Mouse (Mus musculus): ENCODE results near the gene Cpne7. TPM values are rescaled to one million over a fixed set of nuclear protein-coding genes. Genes with fewer than 3 reads are reported as not detected.
"Not testable (repeated sequence)": the region's sequence is repeated elsewhere in the genome, so short reads cannot be mapped to it uniquely, and the experiment has no call there.

Gene Cpne7
- polyA plus RNA-seq, 1 experiment from 2014 or later, result 0.14 TPM

DNA sequence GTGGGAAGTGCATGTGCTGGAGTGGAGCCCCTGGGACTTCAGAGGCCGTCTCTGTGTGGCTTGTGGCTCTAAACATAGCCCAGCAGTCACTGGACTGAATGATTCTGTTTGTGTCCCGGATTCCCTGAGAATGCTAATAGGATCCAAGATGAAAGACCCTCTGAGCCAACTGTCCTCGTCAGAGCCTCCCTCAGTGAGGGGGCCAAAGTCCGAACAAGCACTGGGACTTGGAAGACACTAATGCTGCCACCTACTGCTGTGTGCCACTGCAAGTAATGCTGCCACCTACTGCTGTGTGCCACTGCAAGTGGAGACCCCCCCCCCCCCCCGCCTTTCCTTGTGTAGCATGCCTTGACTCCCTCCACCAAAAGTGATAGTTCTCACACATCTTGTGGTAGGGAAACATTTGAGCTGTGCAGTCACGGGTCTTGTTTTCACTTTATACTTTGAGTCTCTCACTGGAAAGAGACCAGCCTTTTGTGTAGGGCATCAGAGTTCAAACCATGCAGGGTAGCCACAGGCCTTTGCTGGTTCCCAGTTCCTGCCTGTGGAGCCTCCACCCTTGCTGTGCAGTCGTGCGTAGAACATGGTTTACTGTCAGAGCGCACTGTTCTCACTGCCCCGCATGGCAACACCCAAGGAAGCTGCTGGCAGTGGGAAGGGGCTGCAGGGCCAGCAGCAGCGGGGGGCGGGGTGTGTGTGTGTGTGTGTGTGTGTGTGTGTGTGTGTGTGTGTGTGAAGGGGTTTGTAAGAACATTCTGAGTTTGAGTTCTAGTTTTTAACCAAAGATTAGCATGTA, 19.2 kb upstream of the Cpne7 start:
- Histone ChIP-seq H3K27ac (replicated peaks in 1 of 2; ENCODE audit: control insufficient read depth in 1 of 2, insufficient read depth in 1 of 2, low read depth in 2 of 2, low read length in 2 of 2) (no peak overlapping the region), H3K9ac (ENCODE audit: low read length) (no peak overlapping the region), H3K36me3 (ENCODE audit: control insufficient read depth, insufficient read depth, low read length) (peaks cover 48% of the 10 kb centered on the region), H3K4me1 (ENCODE audit: control insufficient read depth in 2 of 2, insufficient read depth in 2 of 2, low read length in 2 of 2) (peaks cover 0 to 4% of the 10 kb centered on the region in 2 experiments; a peak in 1 of 4 replicates), H3K4me2 (ENCODE audit: low read length) (no peak overlapping the region), H3K9me3 (ENCODE audit: control insufficient read depth, low read length) (no peaks in the 10 kb centered on the region), H3K27me3 (ENCODE audit: control insufficient read depth, insufficient read depth, low read length) (no peaks in the 10 kb centered on the region), H3K4me3 (ENCODE audit: control insufficient read depth in 1 of 2, insufficient read depth in 1 of 2, low read depth in 1 of 2, low read length in 2 of 2) (no peak overlapping the region)
- WGBS, result 82% methylated on average over 11 of the region's 12 CpGs
- ATAC-seq (ENCODE audit: insufficient number of reproducible peaks, insufficient read depth, low FRiP score, low read depth), result no peak

DNA sequence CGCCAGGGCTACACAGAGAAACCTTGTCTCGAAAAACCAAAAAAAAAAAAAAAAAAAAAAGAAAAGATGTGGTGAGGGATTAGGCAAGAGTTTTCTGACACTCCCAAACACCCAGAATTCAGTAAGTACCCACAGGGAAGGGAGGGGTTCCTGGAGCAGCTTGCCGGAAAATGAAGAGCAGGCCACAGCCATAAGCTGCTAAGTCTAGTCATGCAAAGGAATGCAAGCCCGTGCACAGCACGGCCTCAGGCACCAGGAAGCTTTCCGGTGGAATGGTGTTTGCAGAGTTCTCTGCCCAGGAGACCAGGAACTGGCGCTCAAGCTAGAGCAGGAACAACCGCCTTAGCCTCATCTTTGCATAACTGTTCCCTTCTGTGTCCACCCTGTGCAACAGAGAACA, 16.9 kb upstream of the Cpne7 start:
- WGBS, result 50% methylated on average over 8 of the region's 8 CpGs
- ATAC-seq (ENCODE audit: insufficient number of reproducible peaks, insufficient read depth, low FRiP score, low read depth), result no peak
- H3K27me3 ChIP-seq (ENCODE audit: control insufficient read depth, insufficient read depth, low read length), result no peaks in the 10 kb centered on the region
- H3K4me1 ChIP-seq (ENCODE audit: control insufficient read depth in 2 of 2, insufficient read depth in 2 of 2, low read length in 2 of 2), result peaks cover 5 to 13% of the 10 kb centered on the region in 2 experiments
- no peaks in the 10 kb centered on the region for H3K9me3 ChIP-seq (ENCODE audit: control insufficient read depth, low read length)
- peaks cover 47% of the 10 kb centered on the region for H3K36me3 ChIP-seq (ENCODE audit: control insufficient read depth, insufficient read depth, low read length)
- no peak overlapping the region for H3K4me3 ChIP-seq (ENCODE audit: control insufficient read depth in 1 of 2, insufficient read depth in 1 of 2, low read depth in 1 of 2, low read length in 2 of 2)
- no peak overlapping the region for H3K27ac ChIP-seq (replicated peaks in 1 of 2; ENCODE audit: control insufficient read depth in 1 of 2, insufficient read depth in 1 of 2, low read depth in 2 of 2, low read length in 2 of 2)
- no peak overlapping the region for H3K9ac ChIP-seq (ENCODE audit: low read length)
- H3K4me2 ChIP-seq (ENCODE audit: low read length), result no peak overlapping the region

DNA sequence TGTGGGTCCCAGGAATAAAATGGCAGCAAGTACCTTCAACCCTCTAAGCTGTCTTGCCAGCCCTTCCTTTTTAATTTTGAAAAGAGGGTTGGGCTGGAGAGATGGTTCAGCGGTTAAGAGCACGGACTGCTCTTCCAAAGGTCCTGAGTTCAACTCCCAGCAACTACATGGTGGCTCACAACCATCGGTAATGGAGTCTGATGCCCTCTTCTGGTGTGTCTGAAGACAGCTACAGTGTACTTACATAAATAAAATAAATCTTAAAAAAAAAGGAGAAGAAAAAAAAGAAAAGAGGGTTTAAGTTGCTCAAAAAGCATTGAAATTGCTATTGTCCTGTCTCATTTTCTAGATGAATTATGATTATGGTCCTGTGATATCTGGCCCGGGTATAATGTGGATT, 15.9 kb upstream of the Cpne7 start:
- H3K4me1 ChIP-seq (ENCODE audit: control insufficient read depth in 2 of 2, insufficient read depth in 2 of 2, low read length in 2 of 2), result peaks cover 5 to 13% of the 10 kb centered on the region in 2 experiments
- H3K9me3 ChIP-seq (ENCODE audit: control insufficient read depth, low read length), result no peaks in the 10 kb centered on the region
- H3K36me3 ChIP-seq (ENCODE audit: control insufficient read depth, insufficient read depth, low read length), result peaks cover 47% of the 10 kb centered on the region
- no peak overlapping the region; the same call in 1 of the 2 replicates for H3K9ac ChIP-seq (ENCODE audit: low read length)
- H3K4me2 ChIP-seq (ENCODE audit: low read length), result peak overlapping the region; percentile 91
- H3K27me3 ChIP-seq (ENCODE audit: control insufficient read depth, insufficient read depth, low read length), result no peaks in the 10 kb centered on the region
- H3K4me3 ChIP-seq (ENCODE audit: control insufficient read depth in 1 of 2, insufficient read depth in 1 of 2, low read depth in 1 of 2, low read length in 2 of 2), result no peak overlapping the region
- 75% methylated on average over 4 of the region's 4 CpGs for WGBS
- ATAC-seq (ENCODE audit: insufficient number of reproducible peaks, insufficient read depth, low FRiP score, low read depth), result no peak
- no peak overlapping the region for H3K27ac ChIP-seq (replicated peaks in 1 of 2; ENCODE audit: control insufficient read depth in 1 of 2, insufficient read depth in 1 of 2, low read depth in 2 of 2, low read length in 2 of 2)

DNA sequence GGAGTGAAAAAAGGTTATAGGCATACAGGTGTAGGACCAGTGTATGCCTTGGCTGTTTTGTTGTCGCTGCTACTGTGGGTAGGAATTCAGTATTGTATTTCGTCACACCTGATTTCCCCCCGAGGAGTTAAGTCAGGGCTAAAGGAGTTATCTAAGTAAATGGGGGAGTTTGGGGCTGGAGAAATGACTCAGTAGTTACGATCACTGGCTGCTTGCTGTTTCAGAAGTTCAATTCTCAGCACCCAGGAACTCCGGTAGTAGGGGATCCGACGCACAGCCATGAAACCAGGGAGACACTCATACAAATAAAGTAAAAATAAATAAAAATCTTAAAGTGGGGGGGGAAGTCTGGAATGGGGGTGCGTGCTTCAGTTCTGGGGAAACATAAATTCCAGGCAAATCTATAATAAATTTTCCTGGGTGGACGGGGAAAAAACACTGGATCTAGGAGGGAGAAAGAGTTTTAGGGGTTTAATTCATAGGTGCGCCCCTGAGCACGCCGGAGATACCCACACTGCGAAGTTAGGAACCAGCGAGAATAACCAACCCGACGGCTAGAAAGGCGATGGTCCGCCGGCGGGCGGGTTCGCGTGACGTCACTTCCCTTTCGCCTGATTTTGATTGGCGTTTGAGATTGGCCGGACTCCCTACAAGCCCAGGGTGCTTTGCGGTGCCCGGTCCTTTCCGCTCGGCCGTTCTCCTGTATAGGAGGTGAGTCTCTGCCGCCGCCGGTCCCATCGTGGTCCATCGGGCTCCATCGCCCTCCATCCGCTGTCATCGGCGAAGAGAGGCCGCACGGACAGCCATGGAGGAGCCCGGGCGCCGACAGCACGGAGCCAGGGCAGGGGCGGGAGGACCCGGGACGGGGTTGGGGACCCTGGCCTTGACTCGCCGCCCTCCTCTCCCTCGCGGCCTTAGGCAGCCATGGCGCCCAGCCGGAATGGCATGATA, 15.2 kb upstream of the Cpne7 start, which contains the start of gene Rpl13:
Gene Rpl13, plus strand, starts transcription at position 616 of the 951 bp plus-strand sequence.
- H3K9me3 ChIP-seq (ENCODE audit: control insufficient read depth, low read length), result no peaks in the 10 kb centered on the region
- peak; percentile 88 for ATAC-seq (ENCODE audit: insufficient number of reproducible peaks, insufficient read depth, low FRiP score, low read depth)
- no peaks in the 10 kb centered on the region for H3K27me3 ChIP-seq (ENCODE audit: control insufficient read depth, insufficient read depth, low read length)
- H3K9ac ChIP-seq (ENCODE audit: low read length), result peak within 1 kb of the TSS; percentile 98
- peaks cover 5 to 13% of the 10 kb centered on the region in 2 experiments for H3K4me1 ChIP-seq (ENCODE audit: control insufficient read depth in 2 of 2, insufficient read depth in 2 of 2, low read length in 2 of 2)
- H3K4me2 ChIP-seq (ENCODE audit: low read length), result peak within 1 kb of the TSS; percentile 91
- H3K27ac ChIP-seq (replicated peaks in 1 of 2; ENCODE audit: control insufficient read depth in 1 of 2, insufficient read depth in 1 of 2, low read depth in 2 of 2, low read length in 2 of 2), result peak within 1 kb of the TSS; percentile 82 to 85
- peak within 1 kb of the TSS; percentile 69 to 82 for H3K4me3 ChIP-seq (ENCODE audit: control insufficient read depth in 1 of 2, insufficient read depth in 1 of 2, low read depth in 1 of 2, low read length in 2 of 2)
- WGBS, result under 1% methylated on average over 56 of the region's 56 CpGs
- H3K36me3 ChIP-seq (ENCODE audit: control insufficient read depth, insufficient read depth, low read length), result peaks cover 44% of the 10 kb centered on the region

DNA sequence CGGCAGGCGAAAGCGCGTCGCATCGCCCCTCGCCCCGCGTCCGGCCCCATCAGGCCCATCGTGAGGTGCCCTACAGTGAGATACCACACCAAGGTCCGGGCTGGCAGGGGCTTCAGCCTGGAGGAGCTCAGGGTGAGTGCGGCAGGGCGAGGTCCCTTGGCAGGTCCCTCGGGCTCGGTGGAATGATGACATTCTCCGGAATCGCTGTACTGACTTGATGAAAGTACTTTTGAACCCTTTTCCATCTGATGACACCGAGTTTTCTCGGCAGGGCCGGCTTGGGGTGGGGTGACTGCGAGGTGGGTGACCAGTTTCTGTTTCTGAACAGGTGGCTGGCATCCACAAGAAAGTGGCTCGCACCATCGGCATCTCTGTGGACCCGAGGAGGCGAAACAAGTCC, 14.3 kb upstream of the Cpne7 start:
- Histone ChIP-seq H3K4me3 (ENCODE audit: control insufficient read depth in 1 of 2, insufficient read depth in 1 of 2, low read depth in 1 of 2, low read length in 2 of 2) (peak overlapping the region; percentile 69 to 82), H3K4me2 (ENCODE audit: low read length) (peak overlapping the region; percentile 89), H3K27ac (replicated peaks in 1 of 2; ENCODE audit: control insufficient read depth in 1 of 2, insufficient read depth in 1 of 2, low read depth in 2 of 2, low read length in 2 of 2) (peak overlapping the region; percentile 82 to 85), H3K4me1 (ENCODE audit: control insufficient read depth in 2 of 2, insufficient read depth in 2 of 2, low read length in 2 of 2) (peaks cover 5 to 13% of the 10 kb centered on the region in 2 experiments), H3K9ac (ENCODE audit: low read length) (peak overlapping the region; percentile 98), H3K36me3 (ENCODE audit: control insufficient read depth, insufficient read depth, low read length) (peaks cover 35% of the 10 kb centered on the region)
- not testable (repeated sequence) for H3K27me3 ChIP-seq (ENCODE audit: control insufficient read depth, insufficient read depth, low read length); H3K9me3 ChIP-seq (ENCODE audit: control insufficient read depth, low read length)
- 0 out of 2 replicates have a peak, but pooled peaks have one; percentile 10 for ATAC-seq (ENCODE audit: insufficient number of reproducible peaks, insufficient read depth, low FRiP score, low read depth)
- under 1% methylated on average over 26 of the region's 26 CpGs for WGBS

DNA sequence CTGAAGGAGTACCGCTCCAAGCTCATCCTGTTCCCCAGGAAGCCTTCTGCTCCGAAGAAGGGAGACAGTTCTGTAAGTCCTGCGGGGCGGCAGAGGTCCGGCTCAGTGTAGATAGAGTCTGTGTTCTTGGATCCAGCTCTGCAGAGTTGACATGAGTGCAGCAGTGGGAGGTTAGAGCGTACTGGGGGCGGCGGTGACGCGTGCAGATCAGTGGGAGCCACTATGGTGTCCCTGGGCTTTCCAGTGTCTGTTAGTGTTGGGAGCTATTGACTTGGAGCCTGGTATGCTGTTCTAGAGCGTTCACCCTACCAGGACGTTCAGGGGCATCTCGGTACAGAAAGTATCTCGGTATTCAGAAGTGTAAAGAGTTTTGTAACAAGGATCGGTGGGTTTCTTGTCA, 13.9 kb upstream of the Cpne7 start:
- Histone ChIP-seq H3K4me3 (ENCODE audit: control insufficient read depth in 1 of 2, insufficient read depth in 1 of 2, low read depth in 1 of 2, low read length in 2 of 2) (peak overlapping the region; percentile 69 to 82), H3K9ac (ENCODE audit: low read length) (peak overlapping the region; percentile 98), H3K4me1 (ENCODE audit: control insufficient read depth in 2 of 2, insufficient read depth in 2 of 2, low read length in 2 of 2) (peaks cover 5 to 13% of the 10 kb centered on the region in 2 experiments), H3K9me3 (ENCODE audit: control insufficient read depth, low read length) (no peaks in the 10 kb centered on the region), H3K27me3 (ENCODE audit: control insufficient read depth, insufficient read depth, low read length) (no peaks in the 10 kb centered on the region), H3K27ac (replicated peaks in 1 of 2; ENCODE audit: control insufficient read depth in 1 of 2, insufficient read depth in 1 of 2, low read depth in 2 of 2, low read length in 2 of 2) (peak overlapping the region; percentile 11 to 85; a peak in 3 of 4 replicates), H3K36me3 (ENCODE audit: control insufficient read depth, insufficient read depth, low read length) (peaks cover 31% of the 10 kb centered on the region), H3K4me2 (ENCODE audit: low read length) (peak overlapping the region; percentile 89)
- WGBS, result 10% methylated on average over 15 of the region's 15 CpGs
- ATAC-seq (ENCODE audit: insufficient number of reproducible peaks, insufficient read depth, low FRiP score, low read depth), result no peak

DNA sequence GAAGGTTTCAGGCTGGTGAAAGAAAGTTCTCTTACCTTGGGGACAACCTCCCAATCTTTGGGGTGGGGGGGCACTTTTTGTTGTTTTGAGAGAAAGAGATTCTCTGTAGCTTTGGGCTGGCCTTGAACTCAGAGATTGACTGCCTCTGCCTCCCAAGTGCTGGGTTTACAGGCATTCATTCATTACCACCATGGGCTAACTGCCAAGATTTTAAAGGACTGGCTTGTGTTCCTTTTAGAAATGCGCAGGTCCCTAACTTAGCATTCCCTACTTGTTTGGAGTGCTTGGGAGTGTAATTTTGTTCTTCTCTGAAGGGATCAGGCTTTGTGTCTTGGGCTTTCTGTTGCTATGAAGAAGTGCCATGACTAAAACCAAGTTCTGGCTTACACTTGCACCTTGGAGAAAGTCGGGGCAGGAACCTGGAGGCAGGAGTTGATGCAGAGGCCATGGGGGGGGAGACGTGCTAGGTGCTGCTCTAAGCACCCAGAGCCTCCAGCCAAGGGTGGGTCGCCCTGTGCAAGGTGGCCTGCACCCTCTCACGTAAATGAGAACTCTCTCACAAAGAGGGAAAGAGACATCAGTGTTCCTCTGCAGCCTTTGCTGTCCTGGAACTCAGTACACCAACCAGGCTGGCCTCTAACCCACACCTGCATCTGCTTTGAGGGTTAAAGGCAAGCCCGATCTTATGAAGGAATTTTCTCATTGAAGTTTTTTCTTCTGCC, 13.0 kb upstream of the Cpne7 start:
- 78% methylated on average over 6 of the region's 6 CpGs for WGBS
- no peaks in the 10 kb centered on the region for H3K27me3 ChIP-seq (ENCODE audit: control insufficient read depth, insufficient read depth, low read length)
- H3K4me2 ChIP-seq (ENCODE audit: low read length), result peak overlapping the region; percentile 89
- ATAC-seq (ENCODE audit: insufficient number of reproducible peaks, insufficient read depth, low FRiP score, low read depth), result no peak
- no peaks in the 10 kb centered on the region for H3K9me3 ChIP-seq (ENCODE audit: control insufficient read depth, low read length)
- peaks cover 5 to 13% of the 10 kb centered on the region in 2 experiments for H3K4me1 ChIP-seq (ENCODE audit: control insufficient read depth in 2 of 2, insufficient read depth in 2 of 2, low read length in 2 of 2)
- H3K36me3 ChIP-seq (ENCODE audit: control insufficient read depth, insufficient read depth, low read length), result peaks cover 27% of the 10 kb centered on the region
- H3K27ac ChIP-seq (replicated peaks in 1 of 2; ENCODE audit: control insufficient read depth in 1 of 2, insufficient read depth in 1 of 2, low read depth in 2 of 2, low read length in 2 of 2), result no peak overlapping the region
- H3K9ac ChIP-seq (ENCODE audit: low read length), result peak overlapping the region; percentile 98
- peak overlapping the region; percentile 69 to 82; a peak in 3 of 4 replicates for H3K4me3 ChIP-seq (ENCODE audit: control insufficient read depth in 1 of 2, insufficient read depth in 1 of 2, low read depth in 1 of 2, low read length in 2 of 2)

Measured in heart, embryonic 14.5 days (tissue).